Mouse (Mus musculus) hindbrain, postnatal 0 days (tissue): ENCODE results near the gene 2900026A02Rik. TPM values are rescaled to one million over a fixed set of nuclear protein-coding genes. Genes with fewer than 3 reads are reported as not detected.
A peak's percentile ranks its signal among the peaks of the same experiment; 100 is the strongest.

ENCODE experiments used
- ATAC-seq: fragments of 200-750 bp; cut with Nextera tagmentation; 2 replicates; pipeline ENCODE4 v1.8.0; 2017; ENCODE audit warnings: mild to moderate bottlenecking, moderate TSS enrichment, moderate library complexity
- DNase-seq: peaks from one replicate; pipeline ENCODE4 v3.0.0-alpha.2; 2015; ENCODE audit warnings: low spot score
- H3K27ac ChIP-seq: fragments of 300-500 bp; sonication (generic); 2 replicates; pipeline ENCODE4 v1.5.1; 2014; ENCODE audit warnings: mild to moderate bottlenecking
- H3K27me3 ChIP-seq: fragments of 300-500 bp; sonication (generic); 2 replicates; pipeline ENCODE4 v1.6.1; 2014; ENCODE audit warnings: low read length, mixed read lengths; ENCODE audit not compliant: insufficient read depth
- H3K36me3 ChIP-seq: fragments of 300-500 bp; sonication (generic); 2 replicates; pipeline ENCODE4 v1.6.1; 2014; ENCODE audit warnings: low read length, mixed read lengths; ENCODE audit not compliant: insufficient read depth
- H3K4me1 ChIP-seq: fragments of 300-500 bp; sonication (generic); 2 replicates; pipeline ENCODE4 v1.6.1; 2014; ENCODE audit warnings: antibody characterized with exemption, low read length, mixed read lengths; ENCODE audit not compliant: insufficient read depth
- H3K4me2 ChIP-seq: fragments of 300-500 bp; sonication (generic); 2 replicates; pipeline ENCODE4 v1.6.1; 2014; ENCODE audit warnings: low read depth, mild to moderate bottlenecking, low read length, moderate library complexity, mixed read lengths
- H3K4me3 ChIP-seq: fragments of 300-500 bp; sonication (generic); 2 replicates; pipeline ENCODE4 v1.5.1; 2014; ENCODE audit warnings: low read length
- H3K9ac ChIP-seq: fragments of 300-500 bp; sonication (generic); replicated peaks from 2 replicates; pipeline ENCODE4 v1.6.1; 2014; ENCODE audit warnings: mild to moderate bottlenecking, low read length, moderate library complexity, mixed read lengths
- H3K9me3 ChIP-seq: fragments of 300-500 bp; sonication (generic); 2 replicates; pipeline ENCODE4 v1.6.1; 2016; ENCODE audit warnings: low read length, mixed read lengths
- CTCF ChIP-seq: IDR thresholded peaks from 2 replicates; pipeline ENCODE4 v1.5.1; 2016; ENCODE audit warnings: antibody characterized with exemption, control low read depth, low read depth
- WGBS: fragments of 180-500 bp; shearing (Covaris S2); extraction: QIAGEN DNeasy Blood & Tissue Kit; methylation state at CpG from one replicate; pipeline ENCODE4 v1.1.7; 2014; 5-methylcytosine and 5-hydroxymethylcytosine counted together
- polyA plus RNA-seq: library from polyadenylated mRNA; unstranded; fragments of >200 nt; fragmentation: Nextera tagmentation; extraction: Ambion mirVana; gene quantifications from 2 replicates; pipeline ENCODE4 v1.2.1, GENCODE M21; 2015
- total RNA-seq: library from RNA; depleted of rRNA; stranded (reverse); fragments of >200 nt; gene quantifications from 2 replicates; pipeline ENCODE4 v1.2.3, GENCODE M21; 2014

Gene 2900026A02Rik
- total and polyA plus RNA-seq, 2 experiments from 2014 or later: 3.1 to 10.6 TPM

GRCm38 (mm10) chr5:113132635-113133041, 88.4 kb downstream of the 2900026A02Rik start:
- Histone ChIP-seq H3K36me3 (no peaks in the 10 kb centered on the region), H3K4me3 (no peak overlapping the region), H3K4me2 (no peak overlapping the region), H3K9me3 (no peaks in the 10 kb centered on the region), H3K27me3 (no peaks in the 10 kb centered on the region), H3K4me1 (no peaks in the 10 kb centered on the region), H3K27ac (peak overlapping the region; percentile 60), H3K9ac (no peak overlapping the region)
- DNase-seq: no peak
- 0 out of 2 replicates have a peak, but pooled peaks have one; percentile 28 for ATAC-seq
- no peak for TF ChIP-seq CTCF
- 25% methylated on average over 13 of the region's 13 CpGs for WGBS

DNA sequence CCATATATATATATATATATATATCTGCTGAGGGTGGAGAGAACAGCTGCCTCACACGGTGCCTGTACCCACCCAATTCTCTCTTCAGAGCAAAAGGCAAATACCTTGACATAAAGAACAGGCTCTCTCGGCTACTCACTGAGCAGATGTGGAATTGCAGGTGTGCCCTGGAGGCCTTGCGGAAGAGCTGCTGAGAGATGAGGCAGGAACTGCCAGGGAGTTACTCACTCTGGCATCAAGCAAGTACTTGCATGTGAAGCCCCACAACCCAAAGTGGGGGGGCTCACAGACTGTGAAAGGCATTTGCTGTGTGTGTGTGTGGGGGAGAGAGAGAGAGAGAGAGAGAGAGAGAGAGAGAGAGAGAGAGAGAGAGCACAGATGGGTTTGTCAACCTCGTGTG, 92.6 kb downstream of the 2900026A02Rik start:
- Histone ChIP-seq H3K9me3 (no peaks in the 10 kb centered on the region), H3K27me3 (no peaks in the 10 kb centered on the region), H3K36me3 (no peaks in the 10 kb centered on the region), H3K4me3 (no peak overlapping the region), H3K27ac (no peak overlapping the region), H3K9ac (no peak overlapping the region), H3K4me2 (no peak overlapping the region), H3K4me1 (no peaks in the 10 kb centered on the region)
- 70% methylated on average over 4 of the region's 4 CpGs for WGBS
- ATAC-seq (no peak), DNase-seq (no peak)
- no peak for TF ChIP-seq CTCF

DNA sequence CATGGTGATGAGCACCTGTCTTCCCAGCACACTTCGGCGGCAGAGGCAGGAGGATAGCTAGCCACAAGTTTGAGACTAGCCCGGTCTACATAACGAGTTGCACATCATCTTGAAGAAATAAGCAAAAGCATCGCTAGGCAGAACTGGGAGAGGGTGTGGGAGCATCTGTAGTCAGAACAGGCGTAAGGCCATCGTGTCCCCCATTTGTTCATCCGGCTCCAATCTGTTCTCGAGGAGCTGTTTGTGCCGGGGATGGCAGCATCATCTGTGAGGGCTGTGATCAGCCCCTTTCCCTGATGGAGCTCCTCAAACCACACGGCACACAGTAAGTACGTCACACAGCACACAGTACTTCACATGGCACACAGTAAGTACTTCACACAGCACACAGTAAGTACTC, 94.6 kb downstream of the 2900026A02Rik start:
- no peak overlapping the region for H3K4me2 ChIP-seq
- DNase-seq: no peak
- no peaks in the 10 kb centered on the region for H3K36me3 ChIP-seq
- no peak overlapping the region for H3K4me3 ChIP-seq
- ATAC-seq: no peak
- no peak overlapping the region for H3K9ac ChIP-seq
- H3K27ac ChIP-seq: no peak overlapping the region
- no peaks in the 10 kb centered on the region for H3K4me1 ChIP-seq
- WGBS: 93% methylated on average over 12 of the region's 12 CpGs
- TF ChIP-seq CTCF: no peak
- no peaks in the 10 kb centered on the region for H3K27me3 ChIP-seq
- no peaks in the 10 kb centered on the region for H3K9me3 ChIP-seq

GRCm38 (mm10) chr5:113123693-113124092, 97.3 kb downstream of the 2900026A02Rik start:
- no peak for DNase-seq
- no peaks in the 10 kb centered on the region for H3K36me3 ChIP-seq
- no peak for ATAC-seq

DNA sequence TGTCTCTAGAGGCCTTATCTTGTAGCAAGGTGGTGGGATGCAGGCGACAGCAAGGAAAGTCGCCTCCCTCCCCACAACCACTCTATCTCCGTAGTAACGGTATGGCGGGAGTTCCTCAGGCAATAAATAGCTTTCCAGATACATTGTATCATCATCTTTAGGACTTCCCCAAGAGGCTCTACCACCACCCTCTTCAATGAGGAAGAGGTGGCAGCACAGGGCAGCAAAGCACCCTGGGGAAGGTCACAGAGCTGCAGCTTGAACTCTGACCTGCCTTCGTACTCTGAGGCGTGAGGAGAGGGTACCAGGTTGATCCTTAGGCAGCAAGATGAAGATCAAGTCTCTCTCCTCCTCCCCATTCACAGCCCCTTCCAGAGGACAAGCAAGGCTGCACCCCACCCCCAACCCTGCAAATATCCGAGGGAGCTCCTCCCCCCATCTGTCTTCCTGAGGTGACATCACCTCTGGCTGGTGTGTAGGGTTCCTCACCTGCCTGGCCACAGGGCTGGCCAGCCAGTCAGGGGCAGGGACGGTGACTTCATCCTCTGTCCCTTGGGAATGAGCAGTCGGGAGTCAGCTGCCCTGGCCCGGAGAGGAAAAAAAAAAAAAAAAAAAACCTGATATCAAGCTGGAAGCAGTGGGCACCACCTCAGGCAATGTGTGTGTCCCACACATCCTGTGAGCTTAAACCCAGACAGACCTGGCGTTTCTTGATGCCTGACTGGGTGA, 98.5 kb downstream of the 2900026A02Rik start:
- H3K9me3 ChIP-seq: no peaks in the 10 kb centered on the region
- H3K27ac ChIP-seq: no peak overlapping the region
- H3K4me1 ChIP-seq: 0 out of 2 replicates have a peak, but pooled peaks cover 4% of the 10 kb centered on the region
- TF ChIP-seq CTCF: no peak
- H3K4me2 ChIP-seq: no peak overlapping the region
- no peaks in the 10 kb centered on the region for H3K27me3 ChIP-seq
- ATAC-seq (no peak), DNase-seq (no peak)
- no peak overlapping the region for H3K9ac ChIP-seq
- no peaks in the 10 kb centered on the region for H3K36me3 ChIP-seq
- 55% methylated on average over 12 of the region's 12 CpGs for WGBS
- no peak overlapping the region for H3K4me3 ChIP-seq

More at GRCm38 (mm10) chr5:113123693-113124092, 97.3 kb downstream of the 2900026A02Rik start:
- Histone ChIP-seq H3K9ac (no peak overlapping the region), H3K9me3 (no peaks in the 10 kb centered on the region), H3K4me3 (no peak overlapping the region), H3K4me1 (0 out of 2 replicates have a peak, but pooled peaks cover 4% of the 10 kb centered on the region), H3K4me2 (no peak overlapping the region), H3K27ac (no peak overlapping the region), H3K27me3 (no peaks in the 10 kb centered on the region)
- no peak for TF ChIP-seq CTCF
- WGBS: 78% methylated on average over 10 of the region's 10 CpGs

- WGBS: 75% methylated on average over 6 of the region's 6 CpGs
- Histone ChIP-seq H3K27me3 (no peaks in the 10 kb centered on the region), H3K9ac (no peak overlapping the region), H3K4me2 (no peak overlapping the region), H3K9me3 (no peaks in the 10 kb centered on the region), H3K36me3 (no peaks in the 10 kb centered on the region), H3K4me1 (0 out of 2 replicates have a peak, but pooled peaks cover 4% of the 10 kb centered on the region), H3K4me3 (no peak overlapping the region), H3K27ac (no peak overlapping the region)
- DNase-seq (no peak), ATAC-seq (no peak)
- no peak for TF ChIP-seq CTCF
Observed at GRCm38 (mm10) chr5:113121591-113121875, 99.5 kb downstream of the 2900026A02Rik start.
